Mouse (Mus musculus): ENCODE data around the gene Vkorc1l1.

Gene Vkorc1l1

DNA sequence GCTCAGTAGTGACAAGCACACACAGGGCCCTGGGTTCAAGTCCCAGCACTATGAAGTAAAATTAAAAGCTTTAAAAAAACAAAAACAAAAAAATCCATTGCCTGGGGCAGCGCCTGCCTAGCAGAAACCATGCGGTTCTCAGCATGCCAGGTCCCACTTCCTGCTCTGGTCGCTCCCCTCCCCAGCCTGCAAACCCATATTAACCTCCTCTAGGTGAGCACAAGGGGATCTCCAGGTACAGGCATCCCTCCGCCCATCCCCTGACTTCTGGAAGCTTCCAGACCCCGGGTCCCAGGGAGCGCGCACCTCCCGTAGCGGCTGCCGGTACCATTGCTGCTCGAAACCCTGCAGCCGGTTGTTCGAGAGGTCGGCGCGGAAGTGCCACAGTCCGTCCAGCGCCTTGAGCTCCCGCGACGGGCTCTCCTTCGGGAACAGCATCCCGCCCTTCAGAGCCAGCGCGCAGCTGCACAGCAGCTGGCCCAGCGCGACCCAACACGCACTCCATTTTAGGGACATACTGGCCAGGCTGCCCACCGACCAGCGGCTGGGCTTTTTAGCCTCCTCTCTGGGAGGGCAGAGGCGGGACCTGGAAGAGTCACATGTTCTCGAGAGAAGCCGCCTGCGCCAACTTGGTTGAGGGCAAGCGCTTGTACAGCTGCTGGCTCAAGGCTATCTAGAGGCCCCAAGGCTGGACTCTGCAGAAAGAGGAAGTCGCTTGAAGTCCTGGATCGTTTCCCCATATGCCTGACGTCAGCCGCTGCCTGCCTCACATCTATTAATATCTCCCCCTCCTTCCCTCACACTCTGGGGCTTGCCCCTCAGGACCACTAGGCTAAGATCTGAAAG lies 60.8 kb downstream of the Vkorc1l1 start, which contains the start of gene Gusb:
Gusb (minus strand) TSS at position 749 of the 846 bp plus-strand sequence.
- peak; percentile 65 to 74 for DNase-seq

DNA sequence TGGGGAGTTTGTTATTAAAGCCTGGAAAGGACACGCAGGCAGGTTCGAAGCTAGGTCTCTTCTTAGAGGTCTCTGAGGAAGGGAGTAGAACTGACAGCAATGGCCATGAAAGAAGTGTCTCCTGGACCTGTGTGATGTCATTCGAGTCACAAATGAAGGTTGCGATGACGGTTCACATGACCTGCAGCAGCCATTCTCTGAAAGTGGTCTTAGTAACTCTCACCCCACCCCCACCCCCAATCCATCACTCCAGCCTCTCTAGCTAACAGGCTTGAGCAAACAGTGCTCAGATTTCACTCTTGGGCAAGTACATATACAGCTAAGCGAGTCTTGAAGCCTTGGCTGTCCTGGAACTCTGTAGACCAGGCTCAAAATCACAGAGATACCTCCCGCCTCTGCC lies 61.5 kb downstream of the Vkorc1l1 start:
- DNase-seq, result no peak

DNA sequence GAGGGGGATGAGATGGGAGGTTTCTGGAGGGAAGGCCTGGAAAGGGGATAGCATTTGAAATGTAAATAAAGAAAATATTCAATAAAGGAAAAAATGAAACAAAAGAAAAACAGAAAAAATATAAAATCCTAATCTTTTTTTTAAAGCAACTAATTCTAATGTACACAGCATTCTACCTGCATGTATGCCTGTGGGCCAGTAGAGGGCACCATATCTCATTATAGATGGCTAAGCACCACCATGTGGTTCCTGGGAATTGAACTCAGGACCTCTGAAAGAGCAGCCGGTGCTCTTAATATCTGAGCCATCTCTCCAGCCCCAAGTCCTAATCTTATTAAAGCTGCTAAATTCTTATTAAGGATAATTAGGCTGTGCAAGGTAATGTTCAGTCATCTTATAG lies 65.6 kb downstream of the Vkorc1l1 start:
- DNase-seq, result no peak

DNA sequence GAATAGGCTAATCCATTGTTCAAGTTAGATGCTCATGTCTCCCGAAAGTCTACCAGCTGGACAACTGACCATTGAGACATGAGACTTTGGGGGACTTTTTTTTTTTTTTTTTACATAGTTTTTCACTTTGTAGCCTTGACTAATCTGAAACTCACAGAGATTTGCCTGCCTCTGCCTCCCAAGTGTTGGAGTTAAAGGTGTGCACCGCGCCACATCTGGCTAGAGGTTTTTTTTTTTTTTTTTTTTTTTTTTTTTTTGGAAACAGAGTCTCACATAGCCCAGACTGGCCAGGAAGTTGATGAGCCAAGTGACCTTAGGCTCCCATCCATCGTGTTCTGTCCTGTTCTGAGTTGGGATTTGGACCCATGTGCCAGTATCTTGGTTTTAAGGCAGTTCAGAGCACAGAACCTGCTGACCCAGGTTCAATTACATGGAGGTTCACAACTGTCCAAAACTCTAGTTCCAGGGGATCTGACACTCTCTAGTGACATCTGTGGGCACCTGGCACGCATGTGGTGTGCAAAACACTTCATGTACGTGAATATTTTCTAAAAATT lies 66.3 kb downstream of the Vkorc1l1 start:
- DNase-seq, result no peak

DNA sequence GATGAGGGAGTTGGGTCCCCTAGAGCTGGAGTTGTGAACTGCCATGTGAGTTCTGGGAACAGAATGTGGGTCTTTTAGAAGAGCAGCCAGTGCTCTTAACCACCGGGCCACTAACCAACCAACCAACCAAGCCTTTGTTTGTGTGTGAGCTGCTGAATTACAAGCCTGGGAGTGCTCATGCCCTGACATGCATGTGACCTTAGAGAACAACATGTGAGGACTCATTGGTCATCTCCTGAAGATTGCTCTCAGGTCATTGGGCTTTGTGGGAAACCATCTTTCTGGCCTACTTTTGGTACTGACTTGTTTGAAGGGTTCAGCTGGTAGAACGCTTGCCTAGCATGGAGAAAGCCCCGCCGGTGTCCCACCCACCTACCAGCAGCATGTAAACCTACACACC lies 68.0 kb downstream of the Vkorc1l1 start:
- no peak for DNase-seq

DNA sequence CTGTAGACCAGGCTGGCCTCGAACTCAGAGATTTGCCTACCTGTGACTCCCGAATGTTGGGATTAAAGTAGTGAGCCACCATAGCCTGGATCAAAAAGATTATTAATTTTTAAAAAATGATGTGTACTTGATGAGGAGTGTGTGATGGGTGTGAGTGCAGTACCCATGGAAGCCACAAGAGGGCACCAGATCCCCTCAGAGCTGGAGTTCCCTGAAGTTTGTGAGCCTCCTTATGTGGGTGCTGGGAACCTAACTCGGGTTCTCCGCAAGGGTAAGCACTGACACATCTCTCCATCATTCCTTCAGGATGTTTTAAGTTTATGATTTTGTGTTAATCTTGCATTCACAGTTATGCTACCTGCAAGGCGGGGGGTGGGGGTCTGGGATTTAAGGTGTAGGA lies 69.2 kb downstream of the Vkorc1l1 start:
- no peak for DNase-seq

DNA sequence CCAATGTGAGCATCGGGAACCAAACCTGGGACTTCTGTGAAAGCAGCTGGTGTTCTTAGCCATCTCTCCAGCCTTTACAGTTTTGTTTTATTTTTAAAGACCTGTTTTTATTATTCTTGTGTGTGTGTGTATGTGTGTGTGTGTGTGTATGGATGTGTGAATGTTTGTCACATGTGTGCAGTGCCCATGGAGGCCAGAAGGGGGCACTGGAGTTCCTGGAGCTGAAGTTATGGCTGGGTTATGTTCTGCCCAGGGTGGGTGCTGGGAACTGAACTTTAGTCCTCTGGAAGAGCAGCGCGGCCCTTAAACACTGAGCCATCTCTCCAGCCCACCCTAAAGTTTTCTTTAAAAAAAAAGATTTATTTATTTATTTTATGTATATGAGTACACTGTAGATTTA lies 73.3 kb downstream of the Vkorc1l1 start:
- no peak for DNase-seq

DNA sequence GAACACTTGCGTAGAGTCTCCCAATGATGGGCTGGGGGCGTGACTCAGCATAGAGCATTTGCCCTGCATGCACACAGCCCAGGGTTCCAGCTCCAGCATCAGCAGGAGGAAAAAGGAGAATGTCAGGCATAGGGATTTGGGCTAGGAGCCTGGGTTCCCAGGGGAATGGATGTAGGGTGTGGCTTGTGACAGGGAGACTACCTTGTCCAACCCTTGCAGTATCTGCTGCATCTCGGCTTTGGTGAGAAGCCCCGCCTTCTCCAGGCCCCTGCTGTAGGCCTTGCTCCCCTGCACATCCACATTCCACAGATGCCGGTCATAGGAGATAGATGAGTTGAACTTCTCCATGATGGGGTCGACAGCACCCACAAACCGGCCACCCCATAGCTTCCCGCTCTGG lies 77.7 kb downstream of the Vkorc1l1 start:
- DNase-seq, result no peak

DNA sequence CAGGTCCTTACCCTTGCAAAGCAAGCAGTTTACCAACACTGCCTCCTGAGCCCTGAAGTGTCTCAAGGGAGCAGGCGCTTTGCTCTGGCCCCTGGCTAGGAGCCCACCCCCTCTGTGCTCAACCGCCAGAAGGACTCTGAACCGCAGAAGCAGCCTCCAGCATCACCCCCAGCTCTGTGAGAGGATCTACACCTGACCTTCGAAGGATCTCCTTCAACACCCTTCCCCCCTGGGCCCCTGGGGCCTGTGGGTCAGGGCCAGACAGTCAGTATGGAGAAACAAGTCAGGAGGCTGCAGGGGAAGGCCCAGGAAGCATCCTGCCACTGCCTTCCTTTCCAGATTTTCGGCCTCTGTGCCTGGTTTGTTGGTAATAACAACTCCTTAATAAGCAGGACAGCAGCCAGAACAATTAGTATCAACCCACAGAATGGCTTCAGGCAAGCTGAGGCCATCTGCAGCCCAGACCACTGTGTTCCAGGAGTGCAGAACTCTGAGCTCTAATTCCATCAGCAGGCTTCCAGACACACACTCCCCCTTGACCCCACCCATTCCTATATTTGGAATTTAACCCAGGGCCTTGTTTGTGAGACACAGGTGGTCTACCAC lies 79.7 kb downstream of the Vkorc1l1 start:
- peak in 1 of 2 experiments; percentile 34 for DNase-seq

DNA sequence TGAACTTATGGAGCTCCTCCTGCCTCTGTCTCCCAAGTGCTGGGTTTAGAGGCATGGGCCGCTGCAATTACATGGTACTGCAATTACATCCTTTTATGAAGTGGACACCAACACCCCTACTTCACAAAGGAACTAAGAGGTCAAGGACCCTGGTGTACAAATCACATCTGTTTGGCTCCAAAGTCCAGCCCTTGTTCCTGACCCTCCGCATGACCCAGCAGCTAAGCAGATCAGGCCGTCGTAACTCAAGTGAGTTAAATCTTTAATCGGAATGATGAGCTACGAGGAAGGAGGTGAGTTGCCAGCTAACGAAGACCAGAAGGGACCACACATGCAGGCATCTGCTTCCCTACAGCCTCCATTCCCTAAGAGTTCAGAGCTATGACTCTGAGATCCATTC lies 80.6 kb downstream of the Vkorc1l1 start:
- no peak for DNase-seq

DNA sequence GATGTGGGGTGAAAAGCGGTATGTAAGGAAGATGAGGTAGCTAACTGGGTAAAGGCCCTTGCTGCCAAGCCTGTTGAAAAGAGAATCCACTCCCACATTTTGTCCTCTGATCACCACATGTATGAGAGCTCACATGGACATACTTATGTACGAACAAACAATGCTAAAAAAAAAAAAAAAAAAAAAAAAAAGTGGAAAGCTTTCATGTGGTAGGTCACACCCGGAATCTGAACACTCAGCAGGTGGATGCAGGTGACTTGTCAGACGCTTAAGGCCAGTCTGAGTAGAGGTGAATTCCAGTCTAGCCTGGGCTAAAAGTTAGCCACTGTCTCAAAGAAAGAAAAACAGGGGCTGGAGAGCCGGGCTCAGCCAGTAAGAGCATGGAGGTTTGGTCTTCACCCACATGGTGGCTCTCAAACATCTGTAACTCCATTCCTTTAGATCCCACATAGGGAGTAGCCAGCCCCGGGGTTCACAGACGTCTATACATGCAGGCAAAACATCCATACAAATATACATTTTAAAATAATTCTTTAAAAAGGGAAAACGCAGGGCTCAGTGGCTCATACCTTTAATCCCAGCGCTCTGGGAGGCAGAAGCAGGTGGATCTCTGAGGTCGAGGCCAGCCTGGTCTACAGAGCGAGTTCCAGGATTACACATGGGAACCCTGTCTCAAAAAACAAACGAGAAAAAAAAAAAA lies 81.4 kb downstream of the Vkorc1l1 start:
- peak in 1 of 2 experiments; percentile 13 for DNase-seq

DNA sequence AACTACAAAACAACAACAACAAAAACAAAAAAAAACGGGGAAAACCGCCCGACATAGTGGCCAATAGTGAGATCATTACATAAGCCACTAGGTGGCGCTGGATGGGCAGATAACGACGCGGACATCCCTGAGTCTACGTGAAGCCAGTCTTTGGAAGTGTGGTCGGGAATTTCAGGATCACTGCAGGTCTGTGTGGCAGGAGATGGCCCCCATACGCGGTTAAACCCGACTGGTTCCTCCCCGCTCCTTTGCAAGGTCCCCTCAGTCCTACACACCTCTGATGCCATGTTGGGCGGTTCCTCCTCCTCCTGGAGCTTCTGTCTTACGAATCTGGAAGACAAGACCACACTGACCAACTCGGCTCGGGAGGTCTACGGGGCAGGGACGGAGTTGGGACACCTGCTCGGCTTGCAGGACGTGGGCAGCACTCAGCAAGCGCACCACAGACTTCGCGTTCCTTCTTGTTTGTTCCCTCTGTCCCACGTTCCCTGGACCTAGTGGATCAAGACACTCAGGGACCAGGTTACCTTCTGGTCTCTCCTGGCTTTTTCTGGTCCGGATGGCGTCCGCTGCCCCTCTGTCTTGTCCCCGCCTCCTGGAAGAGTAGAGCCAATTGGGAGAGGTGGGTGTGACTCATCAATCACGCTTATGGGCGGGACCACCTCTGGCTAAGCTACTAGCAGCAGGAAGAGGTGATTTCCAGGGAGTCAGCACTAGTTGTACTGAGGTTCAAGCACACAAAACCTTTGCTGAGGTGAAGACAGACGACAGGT lies 82.2 kb downstream of the Vkorc1l1 start:
- DNase-seq, result peak; percentile 77 to 83

DNA sequence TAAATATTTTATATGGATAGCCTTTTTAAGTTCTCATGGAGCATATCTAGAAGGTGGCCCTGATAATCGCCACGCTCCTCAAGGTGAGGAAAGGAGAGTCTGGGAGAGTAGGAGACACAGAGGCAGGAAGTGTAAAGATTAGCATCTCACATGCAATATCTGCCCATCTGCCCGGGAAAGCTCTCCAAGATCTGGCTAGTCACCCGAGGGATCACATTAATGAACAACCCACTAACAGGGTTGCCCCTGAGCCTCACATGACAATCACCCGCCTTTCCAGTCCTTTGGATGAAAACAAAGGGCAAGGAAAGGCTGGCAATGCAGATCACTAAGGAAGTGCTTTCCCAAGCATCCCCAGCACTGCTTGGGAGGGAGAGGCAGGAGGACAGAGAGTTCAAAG lies 85.4 kb downstream of the Vkorc1l1 start:
- no peak for DNase-seq

DNA sequence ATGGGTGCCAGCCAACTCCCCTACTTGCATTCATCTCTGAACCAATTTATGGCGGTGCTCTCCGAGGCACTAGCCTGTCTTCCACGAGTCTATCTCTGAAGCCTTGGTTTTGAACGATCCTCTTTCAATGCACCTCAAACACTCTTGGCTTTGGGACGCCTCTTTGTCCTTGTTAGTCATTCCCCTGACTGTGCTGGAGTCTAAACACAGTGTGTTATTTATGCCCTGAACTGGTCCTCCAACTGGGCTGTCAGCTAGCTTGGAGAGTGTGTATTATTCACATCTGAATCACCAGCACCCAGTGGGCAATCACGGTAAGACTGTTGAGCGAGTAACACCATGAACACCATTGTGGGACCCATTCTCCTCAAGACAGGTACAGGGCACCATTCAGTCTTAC lies 85.9 kb downstream of the Vkorc1l1 start:
- no peak for DNase-seq

DNA sequence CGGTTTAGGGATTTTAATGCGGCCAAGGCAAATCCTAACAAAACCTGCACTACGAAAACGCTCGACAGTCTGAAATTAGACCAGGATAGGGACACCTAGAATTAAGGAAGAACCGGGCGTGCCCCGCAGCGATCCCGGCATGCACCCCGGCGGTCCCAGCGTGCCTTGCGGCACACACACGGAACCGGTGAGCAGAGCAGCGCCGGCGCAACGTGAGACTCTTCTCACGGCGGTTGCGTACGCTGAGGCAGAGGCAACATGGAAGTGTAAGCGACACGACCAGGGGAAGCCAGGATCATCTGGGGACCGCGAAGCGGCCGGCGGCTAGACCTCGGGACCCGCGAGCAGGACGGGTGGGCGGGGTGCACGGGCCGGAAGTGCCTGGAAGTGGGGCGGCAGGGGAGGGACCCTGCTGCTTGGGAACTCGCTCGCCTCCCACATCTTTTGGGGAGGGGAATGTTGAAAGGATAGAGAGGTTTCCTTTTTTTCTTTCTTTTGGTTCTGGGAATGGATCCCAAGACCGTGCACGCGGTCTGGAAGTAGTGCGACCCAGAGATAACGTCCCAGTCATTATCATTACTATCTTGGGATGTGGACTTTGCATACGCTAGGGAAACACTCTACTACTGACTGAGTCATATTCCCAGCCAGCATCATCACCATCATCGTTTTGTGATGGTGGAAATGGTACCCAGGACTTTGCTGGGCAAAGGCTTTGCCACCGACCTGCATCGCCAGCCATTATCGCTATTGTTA lies 87.5 kb downstream of the Vkorc1l1 start, which contains the start of the genes Asl and Crcp:
Asl (minus strand) TSS at position 106 of the 756 bp plus-strand sequence.
Crcp (plus strand) TSS at position 149 of the 756 bp plus-strand sequence.
- DNase-seq, result peak; percentile 93 to 96

DNA sequence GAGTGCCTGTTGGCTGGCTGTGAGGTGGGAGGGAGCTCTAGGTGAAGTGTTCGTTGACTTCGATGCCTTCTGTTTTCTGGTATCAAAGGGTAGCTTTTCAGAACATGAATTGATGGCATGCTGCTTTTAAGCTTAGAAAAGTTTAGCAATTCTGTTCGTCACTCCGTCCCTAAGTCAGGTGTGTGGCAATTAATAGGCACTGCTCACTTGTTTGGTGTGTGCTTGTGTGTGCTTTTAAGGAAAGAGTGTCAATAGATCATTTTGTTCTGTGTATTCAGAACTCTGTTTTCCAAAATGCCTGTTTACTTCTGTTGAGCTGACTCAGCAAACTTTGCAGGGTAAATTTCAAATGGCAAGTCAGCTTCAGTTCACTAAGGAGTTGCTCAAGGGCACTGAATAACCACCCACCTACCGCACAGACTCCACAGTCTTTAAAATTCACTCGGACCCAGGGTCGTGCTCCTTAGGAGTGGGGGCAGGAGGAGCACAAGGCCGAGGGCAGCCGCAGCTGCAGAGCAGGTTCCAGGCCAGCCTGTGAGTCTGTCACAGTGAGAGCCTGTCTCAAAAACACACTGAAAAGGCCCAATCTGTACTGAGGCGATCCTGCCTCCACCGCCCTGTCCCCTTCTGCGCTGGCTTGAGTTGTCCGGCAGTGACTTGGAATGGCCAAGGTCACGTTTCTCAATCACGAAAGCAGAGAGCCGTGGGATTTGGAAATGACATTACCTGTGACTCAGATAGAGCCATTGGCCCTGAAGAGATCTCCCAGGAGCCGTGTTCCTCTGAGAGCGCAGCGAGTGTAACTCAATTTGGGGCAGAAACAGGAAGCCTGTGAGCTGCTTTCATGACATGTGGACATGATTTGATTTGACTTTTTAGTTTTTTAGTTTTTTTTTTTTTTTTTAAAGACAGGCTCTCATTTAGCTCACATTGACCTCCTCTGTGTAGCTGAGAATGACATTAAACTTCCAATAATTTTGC lies 89.9 kb downstream of the Vkorc1l1 start:
- DNase-seq, result no peak

DNA sequence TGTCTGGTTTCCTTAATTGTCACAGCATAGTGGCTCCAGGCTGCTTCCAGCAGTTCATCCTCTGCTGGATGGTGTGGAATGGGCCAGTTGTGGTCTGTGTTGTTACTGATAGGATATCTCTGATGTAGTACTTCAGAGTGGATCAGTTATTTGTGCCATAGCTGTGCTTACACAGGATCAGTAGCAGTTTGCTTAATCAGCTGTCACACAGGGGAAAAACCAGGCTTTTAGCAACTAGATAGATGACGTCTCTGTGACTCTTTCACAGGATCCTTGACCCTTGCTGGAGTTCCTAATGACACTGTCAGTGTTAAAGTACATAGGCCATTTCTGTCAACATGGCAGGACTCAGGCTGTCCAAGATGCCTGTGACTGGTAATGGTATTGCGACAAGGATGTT lies 92.1 kb downstream of the Vkorc1l1 start:
- DNase-seq, result no peak

All from cerebellum, postnatal 25 days (tissue).